Mouse (Mus musculus) forebrain, embryonic 16.5 days (tissue): ENCODE data around the gene Aph1a. TPM values are rescaled to one million over a fixed set of nuclear protein-coding genes. Genes with fewer than 3 reads are reported as not detected.

Source experiments
- ATAC-seq: fragments of 200-750 bp; cut with Nextera tagmentation; 2 replicates; pipeline ENCODE4 v1.8.0; 2017; ENCODE audit warnings: mild to moderate bottlenecking, moderate library complexity
- H3K27ac ChIP-seq: fragments of 300-500 bp; sonication (generic); 2 replicates; pipeline ENCODE4 v1.5.1; 2014; ENCODE audit warnings: low read length, control low read depth
- H3K27me3 ChIP-seq: fragments of 300-500 bp; sonication (generic); replicated peaks from 2 replicates; pipeline ENCODE4 v1.6.1; 2014; ENCODE audit warnings: low read length; ENCODE audit not compliant: control insufficient read depth, insufficient read depth
- H3K36me3 ChIP-seq: fragments of 300-500 bp; sonication (generic); 2 replicates; pipeline ENCODE4 v1.6.1; 2014; ENCODE audit not compliant: control insufficient read depth, insufficient read depth
- H3K4me1 ChIP-seq: fragments of 300-500 bp; sonication (generic); replicated peaks from 2 replicates; pipeline ENCODE4 v1.6.1; 2014; ENCODE audit warnings: low read length; ENCODE audit not compliant: control insufficient read depth, insufficient read depth
- H3K4me2 ChIP-seq: fragments of 300-500 bp; sonication (generic); 2 replicates; pipeline ENCODE4 v1.6.1; 2014; ENCODE audit warnings: mild to moderate bottlenecking, low read length, control low read depth
- H3K4me3 ChIP-seq: fragments of 300-500 bp; sonication (generic); replicated peaks from 2 replicates; pipeline ENCODE4 v1.5.1; 2014; ENCODE audit warnings: mild to moderate bottlenecking, low read length, control low read depth
- H3K9ac ChIP-seq: fragments of 300-500 bp; sonication (generic); replicated peaks from 2 replicates; pipeline ENCODE4 v1.6.1; 2014; ENCODE audit warnings: low read depth, low read length, control low read depth
- H3K9me3 ChIP-seq: fragments of 300-500 bp; sonication (generic); 2 replicates; pipeline ENCODE4 v1.6.1; 2016; ENCODE audit warnings: low read length; ENCODE audit not compliant: control insufficient read depth
- WGBS: fragments of 180-500 bp; shearing (Covaris S2); extraction: QIAGEN DNeasy Blood & Tissue Kit; methylation state at CpG from one replicate; pipeline ENCODE4 v1.1.7; 2014; 5-methylcytosine and 5-hydroxymethylcytosine counted together
- polyA plus RNA-seq: library from polyadenylated mRNA; unstranded; fragments of >200 nt; fragmentation: Nextera tagmentation; extraction: Ambion mirVana; gene quantifications from 2 replicates; pipeline ENCODE4 v1.2.1, GENCODE M21; 2015

The Aph1a gene
- polyA plus RNA-seq, 1 experiment from 2014 or later: 35.6 TPM

DNA sequence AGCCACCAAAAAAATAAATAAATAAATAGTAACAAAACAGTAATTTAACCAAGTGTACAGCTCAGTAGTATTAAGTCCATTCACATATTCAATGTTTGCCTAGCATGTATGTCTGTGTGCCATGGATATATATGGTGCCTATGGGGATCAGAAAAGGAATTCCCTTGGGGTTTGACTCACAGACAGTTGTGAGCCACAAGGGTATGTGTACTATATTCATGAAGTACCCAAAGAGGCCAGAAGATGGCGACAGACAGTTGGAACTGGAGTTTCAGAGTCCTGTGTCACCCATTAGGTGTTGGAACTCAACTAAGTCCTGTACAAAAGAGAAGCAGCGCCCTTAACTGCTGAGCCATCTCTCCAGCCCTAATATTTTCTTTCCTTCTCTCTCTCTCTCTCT is 32.0 kb upstream of the Aph1a start:
- 32% methylated on average over 2 of the region's 2 CpGs for WGBS

DNA sequence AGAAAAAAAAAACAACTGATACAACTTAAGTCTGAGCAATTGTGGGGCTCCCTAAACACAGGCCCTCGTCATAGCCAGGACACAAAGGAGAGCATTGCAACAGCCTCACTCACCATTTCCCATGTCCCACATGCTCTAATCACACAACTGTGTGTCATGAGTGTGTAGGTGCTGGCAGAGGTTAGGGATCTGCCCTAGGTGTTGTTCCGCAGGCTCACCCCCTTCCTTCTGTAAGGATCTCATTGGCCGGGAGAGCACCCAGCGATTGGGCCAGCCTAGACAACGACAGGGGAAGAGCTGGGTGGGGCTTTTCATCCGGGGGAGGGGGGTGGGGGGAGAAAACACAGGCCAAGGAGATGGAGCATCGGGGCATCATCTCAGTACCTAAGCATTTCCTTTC is 30.2 kb upstream of the Aph1a start:
- Histone ChIP-seq H3K9ac (no peak overlapping the region), H3K4me1 (no peaks in the 10 kb centered on the region), H3K4me3 (no peak overlapping the region), H3K27ac (no peak overlapping the region), H3K36me3 (peaks cover 3% of the 10 kb centered on the region; the same call in 1 of the 2 replicates), H3K27me3 (no peaks in the 10 kb centered on the region), H3K9me3 (no peaks in the 10 kb centered on the region), H3K4me2 (no peak overlapping the region)
- no peak for ATAC-seq
- WGBS: 76% methylated on average over 7 of the region's 7 CpGs

More for the DNA sequence above, 32.0 kb upstream of the Aph1a start:
- peak; percentile 49 for ATAC-seq
- H3K9ac ChIP-seq: no peak overlapping the region
- no peaks in the 10 kb centered on the region for H3K27me3 ChIP-seq
- no peaks in the 10 kb centered on the region for H3K4me1 ChIP-seq
- H3K9me3 ChIP-seq: no peaks in the 10 kb centered on the region
- no peak overlapping the region for H3K4me2 ChIP-seq
- no peak overlapping the region for H3K27ac ChIP-seq
- H3K4me3 ChIP-seq: no peak overlapping the region
- peaks cover 3% of the 10 kb centered on the region; the same call in 1 of the 2 replicates for H3K36me3 ChIP-seq

GRCm38 (mm10) chr3:95865050-95865449 is 28.7 kb upstream of the Aph1a start:
- Histone ChIP-seq H3K9me3 (no peaks in the 10 kb centered on the region), H3K27me3 (no peaks in the 10 kb centered on the region), H3K4me3 (no peak overlapping the region), H3K9ac (no peak overlapping the region), H3K36me3 (peaks cover 3% of the 10 kb centered on the region), H3K27ac (no peak overlapping the region), H3K4me1 (no peaks in the 10 kb centered on the region), H3K4me2 (no peak overlapping the region)
- WGBS: 90% methylated on average over 5 of the region's 5 CpGs
- ATAC-seq: no peak

- no peak for ATAC-seq
- H3K4me2 ChIP-seq: no peak overlapping the region
- H3K9ac ChIP-seq: no peak overlapping the region
- peaks cover 3% of the 10 kb centered on the region for H3K36me3 ChIP-seq
- H3K27ac ChIP-seq: no peak overlapping the region
- no peaks in the 10 kb centered on the region for H3K9me3 ChIP-seq
- no peak overlapping the region for H3K4me3 ChIP-seq
- peaks cover 4% of the 10 kb centered on the region for H3K4me1 ChIP-seq
- 96% methylated on average over 20 of the region's 20 CpGs for WGBS
- H3K27me3 ChIP-seq: no peaks in the 10 kb centered on the region
Measured at GRCm38 (mm10) chr3:95865571-95865970, 28.2 kb upstream of the Aph1a start.

DNA sequence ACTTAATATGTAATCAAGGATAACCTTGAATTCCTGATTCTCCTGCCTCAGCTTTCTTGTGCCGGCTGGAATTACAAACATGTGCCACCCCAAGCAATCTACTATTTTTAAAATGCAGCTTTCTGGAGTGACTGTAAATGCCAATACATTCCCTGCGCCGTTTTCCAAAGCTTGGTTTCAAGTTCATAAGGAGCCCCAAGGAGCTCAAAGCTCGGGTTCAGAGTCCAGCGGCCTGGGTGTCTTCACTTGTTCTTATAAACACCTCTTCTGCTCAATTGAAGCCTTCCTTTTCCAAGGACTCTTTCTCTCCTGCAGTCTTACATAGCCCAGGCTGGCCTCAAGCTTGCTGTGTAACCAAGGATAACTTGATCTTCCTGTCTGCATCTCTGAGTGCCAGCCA is 27.7 kb upstream of the Aph1a start:
- Histone ChIP-seq H3K27me3 (no peaks in the 10 kb centered on the region), H3K27ac (no peak overlapping the region), H3K4me3 (no peak overlapping the region), H3K9me3 (no peaks in the 10 kb centered on the region), H3K4me1 (peaks cover 8% of the 10 kb centered on the region), H3K9ac (no peak overlapping the region), H3K4me2 (no peak overlapping the region), H3K36me3 (peaks cover 3% of the 10 kb centered on the region)
- WGBS: 88% methylated on average over 5 of the region's 5 CpGs
- ATAC-seq: no peak

DNA sequence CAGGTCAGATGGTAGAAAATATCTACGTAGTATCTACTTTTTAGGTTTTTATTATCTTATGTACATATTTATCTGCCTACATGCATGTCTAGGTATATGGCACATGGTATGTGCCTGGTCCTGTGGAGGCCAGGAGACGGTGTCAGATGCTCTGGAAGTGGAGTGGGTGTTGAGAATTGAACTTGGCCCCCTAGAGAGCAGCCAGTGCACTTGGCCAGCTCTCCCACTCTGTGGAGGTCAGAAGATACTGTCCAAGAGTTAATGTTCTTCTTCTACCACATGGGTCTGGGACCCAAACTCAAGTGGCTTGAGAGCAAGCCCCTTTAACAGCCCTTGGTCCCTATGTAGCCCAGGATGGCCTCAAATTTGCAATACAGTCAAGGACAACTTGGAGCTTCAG is 26.4 kb upstream of the Aph1a start:
- H3K4me3 ChIP-seq: no peak overlapping the region
- H3K27me3 ChIP-seq: no peaks in the 10 kb centered on the region
- H3K36me3 ChIP-seq: peaks cover 3% of the 10 kb centered on the region
- no peak overlapping the region for H3K27ac ChIP-seq
- ATAC-seq: no peak
- no peak overlapping the region for H3K9ac ChIP-seq
- H3K4me2 ChIP-seq: no peak overlapping the region
- H3K4me1 ChIP-seq: peaks cover 13% of the 10 kb centered on the region
- 95% methylated on average over 2 of the region's 2 CpGs for WGBS
- no peaks in the 10 kb centered on the region for H3K9me3 ChIP-seq

DNA sequence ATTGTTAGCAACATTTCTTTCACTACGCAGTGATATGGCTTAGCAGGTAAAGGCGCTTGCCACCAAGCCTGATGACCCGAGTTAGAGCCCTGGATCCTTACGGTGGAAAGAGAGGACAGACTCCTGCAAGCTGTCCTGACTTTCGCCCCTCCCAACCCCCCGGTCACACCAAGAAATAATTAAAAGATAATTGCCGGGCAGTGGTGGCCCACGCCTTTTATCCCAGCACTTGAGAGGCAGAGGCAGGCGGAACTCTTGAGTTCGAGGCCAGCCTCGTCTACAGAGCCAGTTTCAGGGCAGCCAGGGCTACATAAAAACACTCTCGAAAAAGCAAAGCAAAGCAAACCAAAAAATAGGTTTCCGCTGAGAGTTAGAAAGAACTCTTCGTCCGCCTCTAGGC is 22.8 kb upstream of the Aph1a start:
- Histone ChIP-seq H3K36me3 (no peaks in the 10 kb centered on the region; the same call in 1 of the 2 replicates), H3K4me1 (peaks cover 14% of the 10 kb centered on the region), H3K27ac (no peak overlapping the region; the same call in 1 of the 2 replicates), H3K9ac (peak overlapping the region; percentile 73), H3K4me2 (peak overlapping the region; percentile 77), H3K9me3 (no peaks in the 10 kb centered on the region), H3K4me3 (peak overlapping the region; percentile 79), H3K27me3 (no peaks in the 10 kb centered on the region)
- peak; percentile 39 for ATAC-seq
- WGBS: 7% methylated on average over 15 of the region's 15 CpGs

DNA sequence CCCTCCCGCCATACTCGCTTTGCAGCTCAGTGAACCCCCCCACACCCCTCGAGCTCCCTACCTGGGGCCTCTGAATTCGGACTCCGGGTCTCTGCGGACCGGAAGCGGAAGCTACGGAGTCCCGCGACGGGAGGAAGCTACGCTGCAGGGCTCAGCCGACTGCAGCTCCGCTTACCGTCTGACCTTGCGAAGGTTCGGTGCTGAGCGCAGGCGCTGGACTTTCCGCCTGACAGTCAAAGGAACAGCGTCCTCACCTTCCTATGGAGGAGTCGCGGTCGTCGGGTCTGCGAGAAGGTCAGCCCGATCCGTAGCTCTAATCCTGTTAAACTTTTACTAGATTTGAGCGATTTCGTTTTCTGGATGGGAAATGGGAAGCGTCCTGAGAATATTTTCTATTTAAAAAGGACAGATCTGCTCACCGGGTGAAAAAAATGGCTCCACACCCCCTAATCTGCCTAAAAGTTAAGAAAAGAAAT is 22.3 kb upstream of the Aph1a start, which contains the start of gene Mrps21:
Gene Mrps21 (minus strand): TSS at position 128 of the 476 bp plus-strand sequence.
- H3K4me1 ChIP-seq: peaks cover 14% of the 10 kb centered on the region
- peak within 1 kb of the TSS; percentile 77 for H3K4me2 ChIP-seq
- H3K27me3 ChIP-seq: no peaks in the 10 kb centered on the region
- peak; percentile 94 for ATAC-seq
- H3K27ac ChIP-seq: peak within 1 kb of the TSS; percentile 70
- H3K4me3 ChIP-seq: peak within 1 kb of the TSS; percentile 79
- peak within 1 kb of the TSS; percentile 73 for H3K9ac ChIP-seq
- under 1% methylated on average over 33 of the region's 33 CpGs for WGBS
- no peaks in the 10 kb centered on the region for H3K9me3 ChIP-seq
- no peaks in the 10 kb centered on the region; the same call in 1 of the 2 replicates for H3K36me3 ChIP-seq

- no peak overlapping the region for H3K27ac ChIP-seq
Measured at GRCm38 (mm10) chr3:95872048-95872447, 21.7 kb upstream of the Aph1a start.

GRCm38 (mm10) chr3:95879063-95879462 is 14.7 kb upstream of the Aph1a start:
- Histone ChIP-seq H3K27me3 (0 out of 2 replicates have a peak, but pooled peaks cover 3% of the 10 kb centered on the region), H3K4me3 (no peak overlapping the region), H3K27ac (no peak overlapping the region), H3K4me2 (no peak overlapping the region), H3K4me1 (peaks cover 10% of the 10 kb centered on the region), H3K36me3 (no peaks in the 10 kb centered on the region), H3K9ac (no peak overlapping the region), H3K9me3 (no peaks in the 10 kb centered on the region)
- ATAC-seq: no peak
- whole genome bisulfite sequencing: 89% methylated on average over 4 of the region's 4 CpGs

More at GRCm38 (mm10) chr3:95872048-95872447, 21.7 kb upstream of the Aph1a start:
- Histone ChIP-seq H3K9me3 (no peaks in the 10 kb centered on the region), H3K4me3 (peak overlapping the region; percentile 79), H3K27me3 (no peaks in the 10 kb centered on the region), H3K36me3 (no peaks in the 10 kb centered on the region; the same call in 1 of the 2 replicates), H3K4me2 (peak overlapping the region; percentile 77), H3K4me1 (peaks cover 14% of the 10 kb centered on the region), H3K9ac (peak overlapping the region; percentile 33; the same call in 1 of the 2 replicates)
- WGBS: 76% methylated on average over 7 of the region's 7 CpGs
- ATAC-seq: no peak
